Comparison of ENCODE assay signal across 14 mouse cellular contexts in genomic region chr8:110704103-110704502, GRCm38 (mm10). TPM values are rescaled to one million over a fixed set of nuclear protein-coding genes. Genes with fewer than 3 reads are reported as not detected.
DNase-seq lines count a peak whose midpoint lies in the region; ATAC-seq and TF ChIP-seq lines count a peak whose summit lies in the region.
"Had no signal": no experiment of that assay in that cellular context is flagged by ENCODE, and none has a peak within 500 bp of the region (broad histone marks: within the 10 kb centered on the region; RNA-seq: fewer than 3 reads in every experiment).

No protein-coding gene starts in this region.

- no peaks in the 10 kb centered on the region for H3K9me3 ChIP-seq in heart, postnatal 0 days (replicated peaks; ENCODE audit: control insufficient read depth, low read length)
- H3K9me3 ChIP-seq in megakaryocyte, embryonic 14.5 days, result no peaks in the 10 kb centered on the region
- H3K9me3 ChIP-seq in stomach, embryonic 16.5 days (replicated peaks; ENCODE audit: control insufficient read depth, low read length), result no peaks in the 10 kb centered on the region
- H3K9me3 ChIP-seq: midbrain, embryonic 15.5 days had no signal

- H3K9ac ChIP-seq in heart, postnatal 0 days (replicated peaks; ENCODE audit: low read depth, low read length), result no peak overlapping the region
- no peak overlapping the region for H3K9ac ChIP-seq in stomach, embryonic 16.5 days (ENCODE audit: low read length)
- H3K9ac ChIP-seq: midbrain, embryonic 15.5 days had no signal

- intact Hi-C loops in heart, postnatal 10 days (cut with DNase I), result no loop called here

- no peaks in the 10 kb centered on the region for H3K36me3 ChIP-seq in heart, postnatal 0 days (replicated peaks; ENCODE audit: control insufficient read depth, insufficient read depth, low read length)
- peaks cover 73% of the 10 kb centered on the region for H3K36me3 ChIP-seq in megakaryocyte, embryonic 14.5 days (replicated peaks; ENCODE audit: low read length)
- H3K36me3 ChIP-seq in stomach, embryonic 16.5 days (ENCODE audit: control insufficient read depth, insufficient read depth, low read length), result no peaks in the 10 kb centered on the region
- H3K36me3 ChIP-seq: midbrain, embryonic 15.5 days had no signal

- no peak for TF ChIP-seq CTCF in heart, postnatal 0 days (IDR thresholded peaks at IDR 0.05; ENCODE audit: low read depth)

- 0 out of 2 replicates have a peak overlapping the region, but pooled peaks have one; percentile 43 for H3K27ac ChIP-seq in heart, postnatal 0 days (ENCODE audit: low read depth)
- H3K27ac ChIP-seq in stomach, embryonic 16.5 days (ENCODE audit: low read length), result peak overlapping the region; percentile 86
- H3K27ac ChIP-seq: midbrain, embryonic 15.5 days had no signal

- H3K4me1 ChIP-seq in heart, postnatal 0 days (ENCODE audit: control insufficient read depth, insufficient read depth), result peaks cover 29% of the 10 kb centered on the region
- peaks cover 100% of the 10 kb centered on the region for H3K4me1 ChIP-seq in megakaryocyte, embryonic 14.5 days
- peaks cover 27% of the 10 kb centered on the region for H3K4me1 ChIP-seq in stomach, embryonic 16.5 days (ENCODE audit: control insufficient read depth, insufficient read depth, low read length)

- no peak overlapping the region for H3K4me2 ChIP-seq in heart, postnatal 0 days (ENCODE audit: low read depth, low read length)
- H3K4me2 ChIP-seq in stomach, embryonic 16.5 days (ENCODE audit: low read depth, low read length), result no peak overlapping the region
- H3K4me2 ChIP-seq: liver, embryonic 11.5 days; midbrain, embryonic 15.5 days had no signal

- peak; percentile 12 to 23 for DNase-seq in cerebellum, postnatal 10 days
- no peak for DNase-seq in heart, postnatal 0 days (ENCODE audit: low spot score)
- DNase-seq in heart, postnatal 10 days, result no peak
- DNase-seq in testis, postnatal 14 days (ENCODE audit: low spot score), result no peak
- DNase-seq: adrenal gland, postnatal 14 days; kidney, postnatal 4 days; lung, postnatal 36 days; thymus, postnatal 25 days had no signal

- H3K4me3 ChIP-seq in heart, postnatal 0 days (ENCODE audit: low read depth, low read length), result no peak overlapping the region
- peak overlapping the region; percentile 30 for H3K4me3 ChIP-seq in megakaryocyte, embryonic 14.5 days (replicated peaks)
- no peak overlapping the region for H3K4me3 ChIP-seq in stomach, embryonic 16.5 days (replicated peaks; ENCODE audit: low read length)
- H3K4me3 ChIP-seq: midbrain, embryonic 15.5 days had no signal

- WGBS in heart, postnatal 0 days, result 66% methylated on average over 3 of the region's 3 CpGs
- WGBS in stomach, embryonic 16.5 days, result 75% methylated on average over 3 of the region's 3 CpGs

- TF ChIP-seq EP300 in heart, postnatal 0 days (IDR thresholded peaks at IDR 0.05; ENCODE audit: low read depth), result no peak

- H3K27me3 ChIP-seq in heart, postnatal 0 days (ENCODE audit: control insufficient read depth, insufficient read depth, low read length), result no peaks in the 10 kb centered on the region
- H3K27me3 ChIP-seq in megakaryocyte, embryonic 14.5 days (replicated peaks), result no peaks in the 10 kb centered on the region
- no peaks in the 10 kb centered on the region for H3K27me3 ChIP-seq in stomach, embryonic 16.5 days (ENCODE audit: control insufficient read depth, insufficient read depth, low read length)
- H3K27me3 ChIP-seq: midbrain, embryonic 15.5 days had no signal

- no peak for ATAC-seq in cerebellum, adult (ENCODE audit: insufficient number of reproducible peaks, low FRiP score, low TSS enrichment)
- no peak for ATAC-seq in heart, postnatal 0 days (ENCODE audit: insufficient read depth, low read depth)
- no peak for ATAC-seq in megakaryocyte, adult 5-6 weeks (ENCODE audit: poor library complexity, severe bottlenecking)
- ATAC-seq in stomach, embryonic 16.5 days (ENCODE audit: insufficient read depth, low FRiP score), result no peak
- ATAC-seq: midbrain, embryonic 15.5 days had no signal

RNA-seq across cellular contexts. Expression of gene Mtss1l, which starts 17.2 kb away (rescaled TPM):
- total RNA-seq in heart, postnatal 0 days (2014; rRNA removed; ENCODE audit: low replicate concordance), result 11.3 and 12.6 TPM in 2 replicates
- polyA plus RNA-seq in heart, postnatal 0 days (2015; fragmentation: Nextera tagmentation; extraction: Ambion mirVana), result 4.1 and 5.1 TPM in 2 replicates
- total RNA-seq in heart, postnatal 10 days (2021), result 10 to 100 TPM; 36.2 to 39.6 TPM
- polyA plus RNA-seq in megakaryocyte, embryonic 14.5 days (2012; ENCODE audit: insufficient read depth, low replicate concordance), result 149 and 562 TPM in 2 replicates
- 0.80 and 0.85 TPM in 2 replicates for total RNA-seq in megakaryocyte, adult 5-6 weeks (2015)
- 0.04 and 0.41 TPM in 2 replicates for total RNA-seq in megakaryocyte, adult 5-6 weeks (2017)
- polyA plus RNA-seq in stomach, embryonic 16.5 days (2015; fragmentation: Nextera tagmentation; extraction: Ambion mirVana), result 7.0 and 8.2 TPM in 2 replicates

Comparison
In these comparisons a context has a peak if more than half of its experiments do, and no peak if none do; other contexts are left out.
1. DNase-seq: peak in cerebellum, postnatal 10 days (2 of 2); none in heart, postnatal 0 days (single experiment), heart, postnatal 10 days (0 of 2) and testis, postnatal 14 days (single experiment).